Mouse (Mus musculus) heart, embryonic 16.5 days (tissue): Measurements from ENCODE around the gene Lrrc3. TPM values are rescaled to one million over a fixed set of nuclear protein-coding genes. Genes with fewer than 3 reads are reported as not detected.
A peak's percentile ranks its signal among the peaks of the same experiment; 100 is the strongest.

Experiments used
- ATAC-seq: fragments of 200-750 bp; cut with Nextera tagmentation; replicated peaks from 2 replicates; pipeline ENCODE4 v1.8.0; 2017; ENCODE audit warnings: moderate number of reproducible peaks; ENCODE audit not compliant: insufficient read depth, low FRiP score; ENCODE audit errors: extremely low read depth
- H3K27ac ChIP-seq: fragments of 300-500 bp; sonication (generic); 2 replicates; pipeline ENCODE4 v1.5.1; 2014; ENCODE audit warnings: mild to moderate bottlenecking, low read length, control low read depth, moderate library complexity
- H3K27me3 ChIP-seq: fragments of 300-500 bp; sonication (generic); 2 replicates; pipeline ENCODE4 v1.6.1; 2014; ENCODE audit warnings: low read length, mixed read lengths; ENCODE audit not compliant: control insufficient read depth, insufficient read depth
- H3K36me3 ChIP-seq: fragments of 300-500 bp; sonication (generic); 2 replicates; pipeline ENCODE4 v1.6.1; 2014; ENCODE audit not compliant: control insufficient read depth, insufficient read depth
- H3K4me1 ChIP-seq: fragments of 300-500 bp; sonication (generic); 2 replicates; pipeline ENCODE4 v1.6.1; 2014; ENCODE audit warnings: low read length, mixed read lengths; ENCODE audit not compliant: control insufficient read depth, insufficient read depth
- H3K4me2 ChIP-seq: fragments of 300-500 bp; sonication (generic); 2 replicates; pipeline ENCODE4 v1.6.1; 2014; ENCODE audit warnings: low read depth, mild to moderate bottlenecking, control low read depth, low read length
- H3K4me3 ChIP-seq: fragments of 300-500 bp; sonication (generic); 2 replicates; pipeline ENCODE4 v1.5.1; 2014; ENCODE audit warnings: mild to moderate bottlenecking, control low read depth, low read length
- H3K9ac ChIP-seq: fragments of 300-500 bp; sonication (generic); 2 replicates; pipeline ENCODE4 v1.6.1; 2014; ENCODE audit warnings: low read length, control low read depth
- H3K9me3 ChIP-seq: fragments of 300-500 bp; sonication (generic); replicated peaks from 2 replicates; pipeline ENCODE4 v1.6.1; 2016; ENCODE audit warnings: low read length; ENCODE audit not compliant: control insufficient read depth
- WGBS: fragments of 180-500 bp; shearing (Covaris S2); extraction: QIAGEN DNeasy Blood & Tissue Kit; methylation state at CpG from one replicate; pipeline ENCODE4 v1.1.7; 2014; 5-methylcytosine and 5-hydroxymethylcytosine counted together
- polyA plus RNA-seq: library from polyadenylated mRNA; unstranded; fragments of >200 nt; fragmentation: Nextera tagmentation; extraction: Ambion mirVana; gene quantifications from 2 replicates; pipeline ENCODE4 v1.2.1, GENCODE M21; 2015

The Lrrc3 gene
- polyA plus RNA-seq, 1 experiment from 2014 or later, result 1.2 TPM

DNA sequence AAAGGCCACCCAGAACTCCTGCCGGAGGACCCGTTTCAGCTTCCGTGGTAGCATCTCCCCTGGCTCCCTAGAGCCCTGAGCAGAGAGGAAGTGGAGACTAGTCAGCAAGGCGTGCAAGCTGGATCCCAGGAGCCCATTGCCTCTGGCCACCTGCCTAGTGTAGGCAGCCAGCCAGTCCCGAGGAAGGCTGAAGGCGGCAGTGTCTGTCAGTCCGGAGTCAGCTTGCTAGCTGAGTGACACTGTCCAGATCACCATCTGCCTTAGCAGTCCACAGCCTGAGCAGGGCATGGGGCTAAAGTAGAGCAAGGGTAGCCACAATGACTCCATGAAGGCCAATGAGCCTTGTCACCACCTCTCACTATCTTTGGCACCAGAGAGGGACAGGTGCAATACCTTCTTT, 10.3 kb upstream of the Lrrc3 start:
- H3K4me2 ChIP-seq, result no peak overlapping the region
- no peak overlapping the region for H3K4me3 ChIP-seq
- no peak overlapping the region for H3K9ac ChIP-seq
- 17% methylated on average over 7 of the region's 7 CpGs for WGBS
- peaks cover 13% of the 10 kb centered on the region for H3K4me1 ChIP-seq
- no peaks in the 10 kb centered on the region for H3K36me3 ChIP-seq
- peaks cover 6% of the 10 kb centered on the region for H3K9me3 ChIP-seq
- ATAC-seq, result peak; percentile 90
- H3K27me3 ChIP-seq, result no peaks in the 10 kb centered on the region
- no peak overlapping the region for H3K27ac ChIP-seq

DNA sequence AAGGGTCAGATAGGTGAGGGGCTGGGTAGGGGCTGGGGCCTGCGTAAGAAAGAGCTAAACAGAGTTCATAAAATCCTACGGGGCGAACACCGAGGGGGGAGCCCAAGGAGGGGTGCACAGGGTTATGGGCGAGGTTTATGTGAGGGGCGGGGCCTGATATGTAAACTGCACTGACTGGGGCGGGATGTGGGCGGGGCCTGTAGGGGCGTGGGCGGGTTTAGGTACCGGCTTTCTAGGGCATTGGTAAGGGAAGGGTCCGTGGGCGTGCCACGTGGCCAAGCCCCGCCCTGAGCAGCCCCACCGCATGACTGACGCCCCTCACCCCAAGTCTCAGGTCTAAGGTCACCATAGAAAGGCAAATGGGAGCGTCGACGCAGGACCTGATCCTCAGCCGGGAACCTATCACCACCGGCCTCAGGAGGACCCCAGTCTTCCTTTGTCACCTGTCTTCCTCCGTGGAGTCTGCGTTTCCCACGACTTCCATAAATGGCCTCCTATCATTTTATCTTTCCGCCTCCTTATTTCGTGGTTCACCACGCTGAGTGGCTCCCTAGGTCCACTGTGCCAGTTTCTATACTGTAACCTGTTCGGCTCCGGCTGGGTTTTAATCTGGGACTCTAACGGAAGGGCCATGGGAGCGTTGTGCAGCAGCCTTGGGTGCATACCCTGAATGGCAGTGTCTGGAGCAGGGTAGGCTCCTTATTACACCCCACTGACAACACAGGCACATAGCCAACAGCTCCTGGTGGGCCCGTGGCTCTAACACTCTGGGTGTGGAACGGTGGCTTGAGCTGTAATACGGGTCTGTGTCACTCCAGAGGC, 769 bp upstream of the Lrrc3 start:
- H3K27ac ChIP-seq, result no peak overlapping the region
- H3K4me3 ChIP-seq, result peak overlapping the region; percentile 59
- WGBS, result 5% methylated on average over 34 of the region's 35 CpGs
- peaks cover 12% of the 10 kb centered on the region for H3K27me3 ChIP-seq
- H3K4me2 ChIP-seq, result peak overlapping the region; percentile 77
- H3K36me3 ChIP-seq, result no peaks in the 10 kb centered on the region
- peaks cover 3% of the 10 kb centered on the region for H3K9me3 ChIP-seq
- H3K9ac ChIP-seq, result no peak overlapping the region; the same call in 1 of the 2 replicates
- H3K4me1 ChIP-seq, result peaks cover 10% of the 10 kb centered on the region
- ATAC-seq, result peak; percentile 51

- Histone ChIP-seq H3K9me3 (no peaks in the 10 kb centered on the region), H3K27me3 (peaks cover 12% of the 10 kb centered on the region), H3K4me1 (peaks cover 10% of the 10 kb centered on the region), H3K36me3 (no peaks in the 10 kb centered on the region), H3K4me3 (peak overlapping the region; percentile 59), H3K27ac (no peak overlapping the region), H3K4me2 (peak overlapping the region; percentile 77), H3K9ac (peak overlapping the region; percentile 67)
- WGBS, result 5% methylated on average over 14 of the region's 14 CpGs
- no peak for ATAC-seq
Measured at GRCm38 (mm10) chr10:77901871-77902210, 495 bp downstream of the Lrrc3 start.

- no peak overlapping the region for H3K27ac ChIP-seq
- peaks cover 12% of the 10 kb centered on the region for H3K27me3 ChIP-seq
- no peaks in the 10 kb centered on the region for H3K36me3 ChIP-seq
- no peak overlapping the region for H3K4me3 ChIP-seq
- H3K4me2 ChIP-seq, result no peak overlapping the region
- ATAC-seq, result no peak
- WGBS, result 84% methylated on average over 27 of the region's 27 CpGs
- H3K4me1 ChIP-seq, result peaks cover 10% of the 10 kb centered on the region
- H3K9me3 ChIP-seq, result no peaks in the 10 kb centered on the region
- H3K9ac ChIP-seq, result no peak overlapping the region
Measured at GRCm38 (mm10) chr10:77900903-77901818, 1.2 kb downstream of the Lrrc3 start.

GRCm38 (mm10) chr10:77900126-77900525, 2.2 kb downstream of the Lrrc3 start:
- 76% methylated on average over 7 of the region's 7 CpGs for WGBS
- ATAC-seq, result no peak

GRCm38 (mm10) chr10:77895562-77895961, 6.8 kb downstream of the Lrrc3 start:
- Histone ChIP-seq H3K27me3 (no peaks in the 10 kb centered on the region), H3K4me1 (no peaks in the 10 kb centered on the region), H3K9ac (no peak overlapping the region), H3K4me2 (no peak overlapping the region), H3K27ac (no peak overlapping the region), H3K36me3 (no peaks in the 10 kb centered on the region), H3K9me3 (no peaks in the 10 kb centered on the region), H3K4me3 (no peak overlapping the region)
- no peak for ATAC-seq
- 51% methylated on average over 5 of the region's 5 CpGs for WGBS

More at GRCm38 (mm10) chr10:77900126-77900525, 2.2 kb downstream of the Lrrc3 start:
- Histone ChIP-seq H3K9ac (no peak overlapping the region), H3K27me3 (peaks cover 12% of the 10 kb centered on the region), H3K36me3 (no peaks in the 10 kb centered on the region), H3K4me1 (peaks cover 10% of the 10 kb centered on the region), H3K27ac (no peak overlapping the region), H3K4me3 (no peak overlapping the region), H3K4me2 (no peak overlapping the region), H3K9me3 (no peaks in the 10 kb centered on the region)

DNA sequence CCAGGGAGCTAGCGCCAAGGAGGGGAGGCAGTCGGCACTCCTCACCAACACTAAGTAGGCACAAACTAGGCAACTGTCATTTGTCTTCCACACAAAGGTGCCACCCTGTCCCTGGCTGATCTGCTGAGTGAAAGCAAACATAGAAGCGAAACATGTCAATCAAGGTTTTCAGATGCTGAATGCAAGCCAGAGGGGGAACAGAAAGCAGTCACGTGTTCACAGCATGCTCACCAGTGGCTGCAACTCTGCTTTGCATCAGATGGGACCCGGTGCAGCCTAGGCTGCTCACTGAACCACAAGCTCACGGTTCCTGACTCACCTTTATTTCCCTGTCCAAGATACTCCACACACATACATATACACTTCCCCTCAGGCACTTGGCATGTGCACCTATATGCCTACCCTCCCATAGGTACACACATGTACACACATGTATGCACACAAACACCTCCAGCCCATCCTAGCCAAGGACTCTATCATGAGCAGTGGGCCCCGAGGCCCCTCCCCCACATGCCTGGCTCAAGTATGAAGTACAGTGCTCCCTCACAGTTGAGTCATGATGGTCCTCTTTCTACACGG, 11.3 kb downstream of the Lrrc3 start:
- Histone ChIP-seq H3K9me3 (peaks cover 5% of the 10 kb centered on the region; the same call in 1 of the 2 replicates), H3K4me3 (no peak overlapping the region), H3K4me2 (no peak overlapping the region), H3K9ac (no peak overlapping the region), H3K36me3 (no peaks in the 10 kb centered on the region), H3K27me3 (0 out of 2 replicates have a peak, but pooled peaks cover under 1% of the 10 kb centered on the region), H3K27ac (no peak overlapping the region), H3K4me1 (no peaks in the 10 kb centered on the region)
- WGBS, result 77% methylated on average over 8 of the region's 8 CpGs
- no peak for ATAC-seq

DNA sequence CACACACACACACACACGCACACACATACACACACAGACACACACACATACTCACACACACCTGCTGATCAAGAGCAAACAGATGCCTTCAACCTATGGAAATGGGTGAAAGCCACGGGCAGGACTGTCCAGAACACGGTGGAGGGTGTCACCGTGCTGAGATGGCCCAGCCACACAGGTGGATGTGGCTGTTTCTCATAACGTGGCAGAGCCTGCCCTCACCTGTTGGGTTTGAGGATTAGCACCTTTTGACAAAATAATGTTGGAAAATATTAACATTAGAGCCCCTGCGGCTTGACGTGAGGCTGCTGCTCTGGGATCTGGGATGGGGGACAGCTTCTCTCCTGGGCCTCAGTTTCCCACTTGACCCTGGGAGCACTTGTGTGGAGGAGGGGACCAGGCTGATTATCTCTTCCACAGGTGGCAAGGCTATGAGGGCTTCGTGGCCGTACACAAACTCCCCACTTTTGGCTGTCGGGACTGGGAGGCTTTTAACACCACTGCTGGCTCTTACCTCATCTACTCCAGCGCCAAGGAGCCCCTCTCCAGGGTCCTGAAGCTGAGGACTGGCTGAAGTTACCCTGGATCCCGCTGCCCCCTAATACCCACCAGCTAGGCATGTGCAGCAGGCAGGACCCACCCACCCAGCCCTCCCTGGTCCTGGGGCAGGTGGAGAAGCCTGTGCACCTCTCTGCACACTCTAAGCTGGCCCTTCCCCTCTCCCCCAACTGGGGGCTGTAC, 16.2 kb downstream of the Lrrc3 start:
- 49% methylated on average over 12 of the region's 12 CpGs for WGBS
- H3K27ac ChIP-seq, result no peak overlapping the region
- peaks cover 5% of the 10 kb centered on the region; the same call in 1 of the 2 replicates for H3K9me3 ChIP-seq

More for the DNA sequence above, 16.2 kb downstream of the Lrrc3 start:
- ATAC-seq, result no peak
- Histone ChIP-seq H3K4me1 (no peaks in the 10 kb centered on the region), H3K36me3 (no peaks in the 10 kb centered on the region), H3K4me3 (no peak overlapping the region), H3K4me2 (no peak overlapping the region), H3K9ac (no peak overlapping the region), H3K27me3 (0 out of 2 replicates have a peak, but pooled peaks cover 2% of the 10 kb centered on the region)
